Mouse (Mus musculus) frontal cortex, postnatal 36 days (tissue): ENCODE data around the gene Ldhc.
"Not testable (repeated sequence)": the region's sequence is repeated elsewhere in the genome, so short reads cannot be mapped to it uniquely, and the experiment has no call there.

ENCODE experiments used
- DNase-seq, 2 experiments: peaks; one replicate each; pipeline ENCODE4 v3.0.0; 2022; ENCODE audit warnings: low spot score in 2 of 2

The Ldhc gene

DNA sequence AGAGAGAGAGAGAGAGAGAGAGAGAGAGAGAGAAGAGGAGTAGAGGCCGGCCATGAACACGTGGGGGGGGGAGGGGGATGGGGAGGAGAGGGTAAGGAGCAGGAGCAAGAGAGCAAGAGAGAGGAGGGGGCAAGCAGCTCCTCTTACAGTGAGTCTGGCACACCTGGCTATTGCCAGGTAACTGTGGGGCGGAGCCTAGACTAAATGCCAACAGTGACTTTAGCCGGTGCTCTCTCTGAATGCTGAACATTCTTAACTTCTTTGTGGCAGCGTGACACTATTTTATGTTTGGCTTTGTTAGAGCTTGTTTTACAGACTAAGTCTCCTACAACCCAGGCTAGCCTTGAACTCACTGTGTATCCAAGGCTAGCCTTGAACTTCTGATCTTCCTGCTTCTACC lies 18.7 kb upstream of the Ldhc start:
- no peak for DNase-seq

GRCm38 (mm10) chr7:46843576-46843975 lies 17.4 kb upstream of the Ldhc start:
- no peak for DNase-seq

DNA sequence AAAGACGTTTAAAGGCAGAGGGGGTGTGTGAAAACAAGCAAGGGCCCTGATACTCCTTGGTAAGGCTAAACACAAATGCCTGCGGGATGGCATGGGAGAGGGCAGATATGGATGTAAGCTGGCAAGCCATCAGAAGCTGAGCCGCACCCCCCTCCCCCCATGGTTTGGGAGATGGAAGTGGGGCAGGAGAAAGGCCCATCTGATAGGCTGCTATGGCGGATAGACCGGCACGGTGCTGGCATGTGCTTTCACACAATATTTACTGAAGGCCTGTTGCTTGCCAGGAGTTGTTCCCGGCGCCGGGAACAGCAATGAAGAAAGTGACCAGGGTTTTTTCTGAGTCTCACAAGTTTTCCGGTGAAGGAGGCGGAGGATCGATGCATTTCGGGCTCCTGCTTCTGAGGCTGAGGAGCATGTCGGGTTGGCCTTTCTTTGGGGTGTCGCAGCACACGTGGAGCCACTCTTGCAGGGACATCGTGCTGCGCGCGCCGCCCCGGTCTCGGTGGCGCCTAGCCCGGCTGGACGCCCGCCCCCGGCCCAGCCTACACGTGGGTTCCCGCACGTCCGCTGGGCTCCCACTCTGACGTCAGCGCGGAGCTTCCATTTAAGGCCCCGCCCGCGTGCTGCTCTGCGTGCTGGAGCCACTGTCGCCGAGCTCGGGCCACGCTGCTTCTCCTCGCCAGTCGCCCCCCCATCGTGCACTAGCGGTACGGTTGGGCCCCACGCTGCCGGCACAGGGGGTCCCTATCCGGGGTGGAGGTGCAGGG lies 15.6 kb upstream of the Ldhc start:
- peak; percentile 92 for DNase-seq

DNA sequence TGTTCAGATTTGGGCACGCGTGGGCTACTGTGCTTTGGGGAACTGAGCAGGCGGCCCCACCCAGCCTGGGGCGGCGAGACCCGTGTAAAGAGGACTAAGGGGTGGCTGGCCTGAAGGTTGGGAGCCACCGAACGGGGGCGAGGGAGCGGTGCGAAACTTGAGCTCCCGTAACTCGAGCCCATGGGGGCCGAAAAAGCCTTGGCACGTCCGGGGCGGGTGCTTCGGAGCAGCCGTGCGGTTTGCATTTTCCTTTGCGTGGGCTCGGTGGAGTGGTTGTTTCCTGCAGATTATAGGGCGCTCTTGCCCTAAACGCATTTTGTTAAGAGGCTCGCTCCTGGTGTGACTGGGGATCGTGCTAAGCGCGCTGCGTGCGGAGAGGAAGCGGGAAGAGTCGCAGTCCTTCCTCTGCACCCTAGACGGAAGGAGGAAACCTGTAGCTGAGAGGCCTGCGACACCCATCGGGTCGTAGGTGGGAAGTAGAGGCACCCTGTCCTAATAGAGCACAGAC lies 15.0 kb upstream of the Ldhc start:
- DNase-seq = peak; percentile 49 to 52

DNA sequence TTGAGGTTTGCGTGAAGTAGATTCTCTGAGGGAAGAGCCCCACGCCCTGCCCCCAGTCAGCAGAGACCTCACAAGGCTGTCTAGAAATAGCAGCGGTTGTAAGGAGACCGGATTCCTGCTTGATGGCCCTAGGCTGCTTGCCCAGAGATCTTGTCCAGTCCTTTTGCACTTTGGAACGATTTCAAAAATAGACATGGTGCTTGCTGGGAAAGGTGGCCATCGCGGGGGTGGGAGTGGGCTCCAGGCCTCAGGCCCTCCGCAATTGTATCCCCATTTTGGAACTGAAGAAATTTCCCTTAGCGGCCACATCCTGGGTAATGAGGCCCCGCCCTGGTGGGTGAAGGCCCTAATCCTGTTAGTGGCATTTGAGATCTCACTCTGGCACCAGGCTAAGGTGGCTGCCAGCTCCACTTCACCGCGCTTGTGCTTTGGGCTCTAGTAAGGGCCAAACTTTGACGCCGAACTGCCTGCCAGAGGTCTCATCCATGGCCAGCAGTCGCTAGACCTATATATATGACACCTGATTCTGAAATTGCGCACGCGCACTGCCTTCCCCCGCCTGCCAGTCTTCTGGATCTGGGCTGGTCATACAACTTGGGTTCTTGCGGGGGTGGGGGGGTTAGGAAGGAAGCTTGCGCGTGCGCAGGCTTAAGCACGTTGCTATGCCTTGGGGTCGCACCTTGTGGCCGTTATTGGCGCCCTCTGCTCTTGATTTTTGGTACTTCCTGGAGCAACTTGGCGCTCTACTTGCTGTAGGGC lies 14.3 kb upstream of the Ldhc start:
- peak; percentile 42 to 43 for DNase-seq

DNA sequence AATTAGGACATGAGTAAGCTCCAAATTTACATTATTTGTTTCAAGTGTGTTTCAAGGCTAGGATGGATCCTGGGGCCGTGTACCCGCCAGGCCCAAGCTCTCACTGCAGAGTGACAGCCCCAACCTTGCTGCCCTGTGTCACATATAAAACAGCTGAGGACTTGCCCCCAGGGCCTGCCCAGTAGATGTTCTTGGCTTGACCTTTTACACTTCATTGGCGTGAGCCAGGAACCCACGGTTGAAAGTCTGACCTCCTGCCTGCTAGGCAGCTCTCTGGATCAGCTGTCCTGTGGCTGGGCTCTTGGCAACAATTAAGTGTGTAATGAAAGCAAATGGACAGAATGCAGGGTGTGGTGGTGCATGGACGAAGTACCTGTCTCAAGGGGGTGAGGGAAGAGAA lies 11.7 kb upstream of the Ldhc start:
- DNase-seq = no peak

- no peak for DNase-seq
Measured at GRCm38 (mm10) chr7:46851026-46851425, 10.0 kb upstream of the Ldhc start.

GRCm38 (mm10) chr7:46852666-46853065 lies 8.3 kb upstream of the Ldhc start:
- DNase-seq = no peak

DNA sequence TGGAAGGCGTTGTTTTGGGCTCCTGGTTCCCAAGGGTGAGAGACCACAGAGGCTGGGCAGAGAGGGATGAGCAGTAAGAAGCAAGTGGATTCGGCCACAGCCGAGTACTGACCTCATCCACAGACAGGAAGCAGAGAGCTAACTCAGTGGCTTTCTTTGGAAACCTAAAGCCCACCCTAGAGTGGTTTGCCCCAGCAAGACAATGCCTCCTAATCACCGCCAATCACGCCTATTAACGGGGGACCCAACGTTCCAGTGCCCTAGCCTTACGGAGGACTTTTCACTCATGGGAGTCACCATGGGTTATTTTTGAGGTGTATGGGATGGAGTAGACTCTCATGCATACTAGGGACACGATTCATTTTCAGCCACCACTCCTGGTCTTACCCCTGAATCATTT lies 7.6 kb upstream of the Ldhc start:
- DNase-seq = no peak

GRCm38 (mm10) chr7:46855866-46856560 lies 5.0 kb upstream of the Ldhc start:
- DNase-seq = no peak

- no peak for DNase-seq
Measured at GRCm38 (mm10) chr7:46857436-46857835, 3.6 kb upstream of the Ldhc start.

DNA sequence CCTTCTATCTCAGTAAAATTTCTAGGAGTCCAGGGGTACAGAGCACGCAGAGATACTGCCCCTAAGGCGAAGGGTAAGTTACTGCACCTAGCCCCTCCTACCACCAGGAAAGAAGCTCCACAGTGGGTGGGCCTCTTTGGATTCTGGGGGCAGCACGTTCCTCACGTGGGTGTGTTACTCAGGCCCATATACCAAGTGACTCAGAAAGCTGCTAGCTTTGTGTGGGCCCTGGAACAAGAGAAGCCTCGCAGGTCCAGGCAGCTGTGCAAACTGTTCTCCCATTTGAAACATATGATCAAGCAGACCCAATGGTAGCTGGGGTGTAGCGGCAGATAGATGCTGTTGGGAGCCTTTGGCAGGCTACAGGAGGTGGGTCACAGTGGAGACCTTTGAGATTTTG lies 2.0 kb upstream of the Ldhc start:
- no peak for DNase-seq

DNA sequence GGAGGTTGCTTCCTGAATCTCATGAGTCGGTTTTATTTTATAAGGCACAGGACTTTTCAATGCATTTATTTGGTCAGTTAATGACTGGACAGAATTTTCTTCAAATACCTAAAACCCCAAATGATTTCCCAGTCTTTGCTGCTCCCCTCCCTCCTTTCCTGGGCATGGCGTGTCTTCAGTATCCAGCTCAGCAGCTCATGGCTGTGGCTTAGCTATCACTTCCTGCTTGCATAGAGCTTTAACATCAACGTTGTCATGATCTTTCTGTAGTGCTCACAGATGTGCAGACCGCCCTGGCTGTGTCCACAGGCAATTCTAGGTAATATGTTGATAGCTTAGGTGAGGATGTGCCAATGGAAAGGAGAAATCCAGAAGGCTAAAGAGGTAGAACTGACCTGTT lies 11.0 kb downstream of the Ldhc start:
- DNase-seq = no peak

DNA sequence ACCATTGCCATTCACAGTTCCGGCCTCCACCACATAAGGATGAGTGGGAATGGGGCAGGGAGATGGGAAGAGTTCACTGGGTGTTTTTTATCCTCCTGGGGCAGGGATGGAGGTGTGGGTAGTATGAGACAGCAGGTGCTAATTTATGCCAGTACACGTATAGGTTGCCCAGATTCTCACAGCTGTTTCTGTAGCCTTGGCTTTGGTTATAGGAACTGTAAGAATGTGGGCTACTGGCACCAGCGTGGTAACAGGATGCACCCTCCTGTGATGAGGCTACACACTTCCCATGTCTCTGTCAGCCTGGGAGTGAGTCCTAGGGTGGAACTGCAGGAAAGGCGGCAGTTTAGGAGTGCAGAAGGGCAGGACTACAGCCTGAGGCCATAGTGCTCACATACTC lies 15.8 kb downstream of the Ldhc start:
- peak; percentile 17 to 35 for DNase-seq

- DNase-seq = no peak
Measured at GRCm38 (mm10) chr7:46877255-46877654, 16.3 kb downstream of the Ldhc start.

DNA sequence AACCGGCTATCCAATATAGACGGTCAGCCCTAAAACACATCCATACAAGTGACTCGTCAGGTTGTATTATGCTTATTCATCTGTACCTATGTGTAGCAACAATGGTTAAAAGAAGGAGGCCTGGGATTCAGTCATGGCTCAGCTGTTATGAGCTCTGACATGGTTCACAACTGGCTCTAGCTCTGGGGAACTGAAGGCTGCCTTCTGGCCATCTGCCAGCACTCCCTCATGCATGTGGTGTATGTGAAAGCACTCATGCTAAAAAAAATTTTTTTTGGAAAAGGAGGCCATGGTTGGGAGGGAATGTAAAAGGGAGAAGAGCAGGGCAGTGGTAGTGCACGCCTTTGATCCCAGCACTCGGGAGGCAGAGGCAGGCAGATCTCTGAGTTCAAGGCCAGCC lies 18.8 kb downstream of the Ldhc start:
- DNase-seq = no peak

GRCm38 (mm10) chr7:46880992-46881391 lies 20.0 kb downstream of the Ldhc start:
- no peak for DNase-seq

GRCm38 (mm10) chr7:46881941-46882340 lies 20.9 kb downstream of the Ldhc start:
- not testable (repeated sequence) for DNase-seq

GRCm38 (mm10) chr7:46883304-46883703 lies 22.3 kb downstream of the Ldhc start:
- no peak for DNase-seq

DNA sequence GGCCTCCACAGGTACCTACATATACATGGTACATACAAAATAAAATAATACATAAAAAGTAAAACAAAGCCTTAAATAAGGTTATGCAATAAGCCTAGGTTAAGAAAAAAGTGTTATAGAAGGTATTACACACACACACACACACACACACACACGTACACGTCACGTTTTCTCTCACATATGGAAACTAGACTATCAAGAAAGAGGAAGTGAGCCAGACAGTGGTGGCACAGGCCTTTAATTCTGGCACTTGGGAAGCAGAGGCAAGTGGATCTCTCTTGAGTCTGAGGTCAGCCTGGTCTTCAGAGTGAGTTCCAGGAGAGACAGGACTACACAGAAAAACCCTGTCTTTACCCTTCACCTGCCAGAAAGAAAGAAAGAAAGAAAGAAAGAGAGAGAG lies 34.5 kb downstream of the Ldhc start:
- DNase-seq = no peak

- DNase-seq = no peak
Measured at GRCm38 (mm10) chr7:46899343-46899742, 38.3 kb downstream of the Ldhc start.

GRCm38 (mm10) chr7:46911250-46911649 lies 50.2 kb downstream of the Ldhc start:
- no peak for DNase-seq

GRCm38 (mm10) chr7:46916376-46916775 lies 55.4 kb downstream of the Ldhc start:
- no peak for DNase-seq
